Mouse (Mus musculus) WW6 (cell line): ENCODE measurements around the gene Plcb1.

ENCODE experiments used
- DNase-seq: peaks from one replicate; pipeline ENCODE4 v3.0.0-alpha.2; 2013; ENCODE audit warnings: low read depth, low spot score

The Plcb1 gene

DNA sequence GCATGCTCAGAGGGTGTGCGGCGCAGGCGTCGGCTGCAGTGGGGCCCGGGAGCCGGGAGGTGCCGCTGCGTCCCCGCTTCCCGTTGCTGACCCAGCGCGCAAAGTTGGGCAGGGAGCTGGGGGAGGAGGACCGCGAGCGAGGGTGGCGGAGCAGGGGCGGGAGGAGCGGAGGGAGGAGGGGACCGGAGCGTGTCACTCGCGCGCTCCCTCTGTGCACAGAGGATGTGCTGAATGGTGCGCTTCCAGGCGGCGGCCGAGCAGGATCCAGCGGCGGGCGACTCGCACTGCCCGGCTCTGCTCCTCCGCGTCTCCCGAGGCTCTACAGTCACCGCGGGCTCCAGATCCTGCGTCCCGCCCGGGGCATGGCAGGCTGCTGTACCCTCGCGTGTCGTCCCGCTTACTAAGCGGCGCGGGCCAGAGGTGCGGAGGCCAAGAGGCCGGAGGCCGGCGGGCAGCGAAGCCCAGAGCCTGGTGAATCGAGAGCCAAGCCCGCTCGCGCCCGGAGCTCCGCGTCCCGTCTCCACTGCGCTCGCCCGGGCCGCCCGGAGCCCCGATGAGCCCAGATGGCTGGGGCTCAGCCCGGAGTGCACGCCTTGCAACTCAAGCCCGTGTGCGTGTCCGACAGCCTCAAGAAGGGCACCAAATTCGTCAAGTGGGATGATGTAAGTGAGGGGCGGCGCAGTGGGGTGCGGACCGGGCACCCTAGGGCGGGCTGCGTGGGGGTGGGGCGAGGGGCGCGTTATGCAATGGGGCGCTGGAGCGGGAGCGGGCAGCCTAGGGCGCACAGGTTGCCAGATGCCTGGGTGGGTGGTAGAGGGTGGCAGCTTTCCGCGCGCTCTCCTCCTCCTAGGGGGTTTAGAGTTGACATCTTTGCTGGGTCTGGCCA is at the start of gene Plcb1:
Gene Plcb1, plus strand, starts transcription at position 98 of the 886 bp plus-strand sequence.
- peak; percentile 58 for DNase-seq

GRCm38 (mm10) chr2:134755537-134755936 is 30.3 kb upstream of the Plcb1 start:
- DNase-seq, result no peak

GRCm38 (mm10) chr2:134756086-134756485 is 29.8 kb upstream of the Plcb1 start:
- no peak for DNase-seq

DNA sequence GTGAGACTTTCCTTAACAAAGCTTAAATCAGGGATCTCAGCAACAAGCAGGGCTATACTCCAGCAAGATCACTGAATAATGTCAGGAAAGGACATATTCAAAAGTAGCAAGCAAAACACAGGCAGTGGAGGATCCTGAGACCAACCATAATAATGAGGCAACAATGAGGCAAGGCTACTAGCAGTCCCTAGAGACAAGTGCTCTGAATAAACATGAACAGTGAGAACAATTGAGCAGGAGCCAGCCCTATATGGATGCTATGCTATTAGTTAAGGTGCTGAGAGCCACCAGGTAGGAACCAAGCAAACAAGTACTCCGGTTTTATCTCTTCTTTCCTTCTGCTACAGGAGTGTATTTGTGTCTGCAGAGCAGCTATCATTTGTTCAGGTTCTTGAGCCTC is 24.8 kb upstream of the Plcb1 start:
- DNase-seq, result no peak

DNA sequence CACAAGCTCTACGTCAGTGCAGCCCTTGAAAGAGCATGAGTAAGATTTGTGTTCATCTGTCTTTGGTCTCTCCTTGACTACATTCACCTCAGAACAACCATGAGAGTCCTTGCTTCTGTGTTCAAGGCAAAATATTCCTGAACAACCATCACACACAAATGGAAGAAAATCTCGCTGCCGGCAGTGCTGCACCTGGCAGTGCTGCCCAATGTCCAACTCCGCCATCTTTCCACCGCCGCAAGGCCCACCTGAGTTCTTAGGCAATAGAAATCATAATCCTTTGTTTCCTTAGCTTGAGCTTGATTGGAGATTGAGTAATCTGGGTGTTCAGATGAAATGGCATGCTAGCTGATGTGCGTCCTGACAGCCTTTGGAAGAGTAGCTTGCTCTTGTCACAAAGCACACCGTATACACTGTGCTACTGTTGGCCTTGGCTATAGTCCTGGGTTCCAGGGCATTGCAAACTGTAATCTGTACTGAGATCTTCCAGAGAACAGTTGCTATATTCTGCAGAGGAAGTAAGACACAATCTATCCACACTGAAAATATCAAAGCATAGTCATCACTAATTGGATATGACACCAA is 22.4 kb upstream of the Plcb1 start:
- no peak for DNase-seq

DNA sequence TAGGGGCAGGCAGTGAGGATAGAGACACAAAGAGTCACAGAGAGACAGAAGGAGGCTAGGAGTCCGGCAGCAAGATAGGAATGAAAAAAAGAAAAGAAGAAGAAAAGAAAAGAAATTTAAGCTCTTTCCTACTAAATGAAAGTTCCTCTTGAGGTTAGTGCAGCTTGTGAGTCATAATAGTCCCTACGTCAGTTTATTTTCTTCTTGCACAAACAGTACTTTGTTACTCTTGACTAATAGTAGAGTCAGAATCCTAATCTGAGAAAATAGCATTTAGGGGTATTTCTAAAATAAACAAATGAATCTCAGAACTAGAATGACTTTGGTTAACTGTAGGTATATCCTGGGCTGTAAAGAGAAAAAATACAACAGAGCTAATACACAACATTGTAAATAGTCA is 21.4 kb upstream of the Plcb1 start:
- no peak for DNase-seq

- no peak for DNase-seq
These were observed 6.0 kb upstream of the Plcb1 start for GRCm38 (mm10) chr2:134779826-134780225.

GRCm38 (mm10) chr2:134780316-134780715 is 5.6 kb upstream of the Plcb1 start:
- DNase-seq, result no peak

DNA sequence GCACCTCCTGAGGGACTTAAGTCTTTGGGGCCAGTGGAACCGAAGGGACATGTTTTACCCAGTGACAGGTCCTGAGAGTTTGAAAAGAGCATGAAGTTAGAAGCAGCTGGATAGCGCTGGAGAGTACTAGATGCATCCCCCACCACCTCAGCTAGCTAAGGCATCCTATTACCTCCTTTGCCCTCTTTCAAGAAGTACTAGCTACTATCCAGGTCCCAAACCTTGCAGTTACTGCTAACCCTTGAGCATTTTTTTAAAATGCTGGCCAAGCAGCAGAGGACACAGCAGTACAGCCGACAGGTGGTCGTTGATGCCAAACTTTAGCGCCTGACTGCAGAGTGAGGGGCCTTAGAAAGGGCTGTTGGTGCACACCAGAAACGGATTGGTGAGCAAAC is 986 bp downstream of the Plcb1 start:
- no peak for DNase-seq

GRCm38 (mm10) chr2:134787336-134788095 is 1.6 kb downstream of the Plcb1 start:
- DNase-seq, result no peak

- no peak for DNase-seq
These were observed 7.1 kb downstream of the Plcb1 start for GRCm38 (mm10) chr2:134792926-134793325.

DNA sequence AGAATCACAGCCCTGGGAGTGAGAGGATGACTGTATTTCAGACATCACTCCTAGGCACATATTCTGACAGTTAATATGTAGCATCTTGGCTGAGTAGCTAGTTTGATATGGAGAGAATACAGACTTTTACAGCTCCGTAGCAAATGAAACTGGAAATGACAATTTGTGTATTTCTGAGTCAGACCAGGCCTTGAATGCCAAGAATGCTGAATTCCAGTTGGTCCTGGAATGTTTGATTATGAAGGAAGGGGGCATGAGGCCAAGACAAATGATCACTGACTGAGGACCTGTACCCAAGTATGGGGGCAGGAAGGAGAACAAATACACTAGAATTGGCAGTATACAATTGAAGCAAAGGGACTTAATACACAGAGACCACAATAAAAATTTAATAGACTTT is 14.4 kb downstream of the Plcb1 start:
- DNase-seq, result no peak

- DNase-seq, result no peak
These were observed 30.5 kb downstream of the Plcb1 start for GRCm38 (mm10) chr2:134816383-134816782.

- DNase-seq, result no peak
These were observed 31.4 kb downstream of the Plcb1 start for GRCm38 (mm10) chr2:134817058-134817840.

DNA sequence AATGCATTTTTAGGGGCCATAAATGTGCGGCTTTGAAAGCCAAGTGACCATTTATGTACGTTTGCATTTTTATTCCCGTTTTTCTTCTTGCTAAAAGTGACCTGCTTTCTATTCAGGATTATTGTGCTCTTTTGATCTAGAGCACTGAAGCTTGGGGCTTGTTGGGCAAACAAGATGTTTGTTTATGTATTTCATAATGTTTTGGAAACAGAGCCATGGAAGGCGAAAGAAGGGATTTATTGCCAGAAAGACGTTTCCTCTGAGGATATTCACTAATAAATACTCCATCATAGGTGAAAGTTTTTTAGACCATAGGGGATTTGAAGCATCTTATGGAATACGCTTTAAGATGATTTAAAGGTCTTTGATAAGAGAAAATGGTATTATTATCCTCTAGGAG is 35.3 kb downstream of the Plcb1 start:
- no peak for DNase-seq

DNA sequence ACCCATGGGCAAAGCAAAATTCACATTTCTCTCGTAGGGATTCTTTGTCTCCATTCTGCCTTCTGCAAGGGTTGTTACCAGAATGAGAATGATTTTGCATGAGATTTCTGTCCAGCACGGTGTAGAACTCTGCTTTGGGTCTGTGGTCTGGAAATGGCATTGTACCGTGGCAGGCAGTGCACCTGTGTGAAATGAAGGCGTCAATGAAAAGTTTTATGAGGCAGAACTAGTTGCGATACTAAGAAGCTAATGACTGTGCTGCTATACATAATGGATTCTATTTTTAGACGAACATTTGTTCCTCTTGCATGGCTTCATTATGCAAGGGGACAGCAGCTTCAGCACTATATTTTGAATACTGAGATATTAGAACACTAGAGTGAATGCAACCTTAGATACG is 39.8 kb downstream of the Plcb1 start:
- no peak for DNase-seq

- DNase-seq, result no peak
These were observed 40.5 kb downstream of the Plcb1 start for GRCm38 (mm10) chr2:134826111-134827005.

- no peak for DNase-seq
These were observed 42.1 kb downstream of the Plcb1 start for GRCm38 (mm10) chr2:134827778-134828487.

- no peak for DNase-seq
These were observed 46.0 kb downstream of the Plcb1 start for GRCm38 (mm10) chr2:134831861-134832260.

DNA sequence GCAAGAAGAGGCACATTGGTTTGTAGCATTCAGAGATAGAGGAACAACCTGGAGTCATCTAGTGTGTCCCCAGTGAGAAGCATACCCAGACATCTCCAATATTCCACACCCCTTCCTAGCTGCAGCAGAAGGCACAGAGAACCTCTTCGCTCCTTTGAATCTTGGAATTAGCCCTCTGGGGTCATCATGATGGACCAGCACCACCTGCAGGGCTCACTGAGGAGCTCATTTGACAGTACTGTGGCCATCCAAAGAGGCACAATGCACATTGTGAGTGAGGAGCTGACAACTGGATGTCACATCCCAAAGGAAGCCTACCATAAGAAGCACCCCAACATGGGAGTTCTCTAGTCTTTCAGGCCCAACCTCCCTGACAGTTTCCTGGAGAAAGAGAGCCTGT is 50.2 kb downstream of the Plcb1 start:
- no peak for DNase-seq
